Mouse (Mus musculus): ENCODE results near the gene Prn.

Gene Prn

GRCm38 (mm10) chr2:131907311-131907710 lies 2.4 kb upstream of the Prn start:
- DNase-seq: no peak

DNA sequence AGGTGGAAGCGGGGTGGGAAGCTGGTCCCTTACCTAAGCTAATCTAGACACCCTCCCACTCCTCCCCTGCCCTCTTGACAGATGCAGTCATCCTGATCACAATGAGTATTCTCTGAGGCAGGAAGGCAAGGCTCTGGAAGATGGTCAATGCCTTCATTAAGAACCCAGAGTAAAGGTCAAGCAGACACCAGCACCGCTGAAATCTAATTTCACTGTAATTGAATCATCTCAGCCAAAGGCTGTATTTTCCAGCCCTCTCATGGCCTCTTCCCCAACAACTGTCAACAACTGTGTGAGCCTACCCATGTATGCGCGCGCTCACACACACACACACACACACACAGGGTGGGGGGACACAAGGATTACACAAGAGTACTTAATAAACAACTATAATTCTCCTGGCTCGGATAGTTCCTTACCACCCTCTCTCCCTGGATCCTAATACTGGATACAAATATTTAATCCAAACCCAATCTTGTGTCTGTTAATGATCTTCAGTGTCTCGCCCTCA lies 1.4 kb upstream of the Prn start:
- peak; percentile 49 for DNase-seq

DNA sequence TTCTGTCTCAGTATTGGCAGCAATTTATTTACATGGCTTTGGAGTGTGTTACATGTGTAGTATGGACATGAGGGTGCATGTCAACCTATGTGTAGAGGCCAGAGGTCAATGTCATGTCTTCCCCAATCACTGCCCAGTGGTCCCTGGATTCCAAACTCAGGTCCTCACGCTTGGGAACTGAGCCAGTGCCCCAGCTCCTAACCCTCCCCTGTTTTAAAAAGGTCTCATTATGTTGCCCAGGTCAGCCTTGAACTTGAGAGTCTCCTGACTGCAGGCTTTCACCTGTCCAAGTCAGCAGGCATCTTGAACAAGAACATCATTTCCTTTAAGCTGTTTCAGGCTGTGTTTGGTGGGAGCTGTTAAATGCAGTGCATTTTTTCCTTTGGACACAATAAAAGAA lies 851 bp upstream of the Prn start:
- peak; percentile 27 for DNase-seq

GRCm38 (mm10) chr2:131910847-131911246 lies 1.1 kb downstream of the Prn start:
- DNase-seq: no peak

DNA sequence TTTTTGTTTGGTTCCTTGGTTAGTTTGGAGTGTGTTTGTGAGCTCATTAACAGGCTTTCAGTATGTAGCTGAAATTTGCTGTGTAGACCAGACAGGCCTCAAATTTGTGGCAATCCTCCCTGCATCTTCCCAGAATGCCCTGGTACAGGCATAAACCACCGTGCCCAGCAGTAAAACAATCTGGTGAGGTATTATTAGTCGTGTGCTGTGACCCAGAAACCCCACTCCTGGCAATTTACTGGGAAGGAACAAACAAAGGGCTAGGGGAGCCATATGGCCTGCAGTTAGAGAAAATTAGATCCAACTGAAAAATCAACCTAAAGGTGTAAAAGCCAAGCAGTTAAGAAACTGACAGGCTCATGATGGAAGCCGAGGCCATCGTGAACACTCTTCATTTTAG lies 1.6 kb downstream of the Prn start:
- no peak for DNase-seq

GRCm38 (mm10) chr2:131912526-131913258 lies 2.9 kb downstream of the Prn start:
- no peak for DNase-seq

- DNase-seq: no peak
Measured at GRCm38 (mm10) chr2:131932275-131932902, 22.6 kb downstream of the Prn start.

DNA sequence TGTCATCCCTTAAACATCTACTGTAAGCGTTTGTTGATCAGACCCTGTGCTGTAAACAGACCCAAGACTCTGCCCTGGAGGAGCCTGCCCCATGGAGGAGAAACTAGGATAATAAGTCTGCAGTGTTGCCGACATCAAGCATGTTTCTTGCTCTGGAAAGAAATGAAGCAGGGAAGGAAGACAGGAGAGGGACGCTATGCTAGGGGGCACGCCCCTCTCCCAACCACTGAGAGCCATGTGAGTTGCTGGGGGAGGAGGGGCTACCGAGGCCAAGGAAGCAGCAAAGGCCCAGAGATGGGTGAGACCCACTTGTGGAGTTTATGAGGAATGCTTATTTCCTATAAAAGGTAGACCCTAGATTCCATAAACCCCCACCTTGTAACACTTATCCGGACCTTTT lies 23.3 kb downstream of the Prn start:
- DNase-seq: no peak

DNA sequence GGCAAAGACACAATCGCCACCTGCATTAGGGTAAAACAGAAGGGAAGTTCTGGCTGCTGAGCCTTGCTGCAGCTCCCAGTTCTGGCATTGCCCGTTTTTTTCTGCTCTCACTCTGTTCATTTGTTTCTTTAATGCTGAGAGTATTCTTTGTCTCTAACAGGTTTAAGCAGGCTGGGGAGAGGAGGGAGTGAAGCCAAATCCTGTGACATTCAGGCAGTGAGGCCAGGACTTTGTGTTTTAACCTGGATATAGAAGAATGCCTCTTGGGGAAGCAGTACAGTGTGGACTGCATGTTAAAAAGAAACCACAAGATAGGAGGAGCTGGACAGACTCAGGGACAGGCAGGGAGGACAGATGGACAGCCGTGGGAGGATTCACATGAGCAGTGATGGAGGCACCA lies 23.8 kb downstream of the Prn start:
- DNase-seq: peak; percentile 18

DNA sequence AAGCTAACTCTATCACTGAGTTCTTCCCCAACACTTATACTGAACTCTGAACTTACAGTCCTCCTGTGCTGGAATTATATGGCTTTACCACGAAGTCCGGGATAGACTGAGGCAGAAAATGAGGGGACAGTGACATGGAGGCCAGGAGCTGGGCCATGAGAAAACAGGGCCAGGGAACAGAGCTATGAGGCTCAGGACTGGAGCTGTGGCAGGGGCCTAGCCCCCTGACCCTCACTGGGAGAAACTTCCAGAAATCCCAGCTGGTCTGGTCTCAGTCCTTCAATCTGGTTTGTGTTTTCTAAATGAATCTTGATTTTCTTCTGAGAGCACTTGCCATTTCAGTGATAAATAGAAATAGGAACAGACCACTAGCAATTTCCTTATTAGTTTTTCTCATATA lies 24.5 kb downstream of the Prn start:
- DNase-seq: no peak

GRCm38 (mm10) chr2:131935390-131936105 lies 25.8 kb downstream of the Prn start:
- DNase-seq: no peak

DNA sequence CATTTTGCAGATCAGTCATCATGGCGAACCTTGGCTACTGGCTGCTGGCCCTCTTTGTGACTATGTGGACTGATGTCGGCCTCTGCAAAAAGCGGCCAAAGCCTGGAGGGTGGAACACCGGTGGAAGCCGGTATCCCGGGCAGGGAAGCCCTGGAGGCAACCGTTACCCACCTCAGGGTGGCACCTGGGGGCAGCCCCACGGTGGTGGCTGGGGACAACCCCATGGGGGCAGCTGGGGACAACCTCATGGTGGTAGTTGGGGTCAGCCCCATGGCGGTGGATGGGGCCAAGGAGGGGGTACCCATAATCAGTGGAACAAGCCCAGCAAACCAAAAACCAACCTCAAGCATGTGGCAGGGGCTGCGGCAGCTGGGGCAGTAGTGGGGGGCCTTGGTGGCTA lies 26.7 kb downstream of the Prn start:
- DNase-seq: no peak

DNA sequence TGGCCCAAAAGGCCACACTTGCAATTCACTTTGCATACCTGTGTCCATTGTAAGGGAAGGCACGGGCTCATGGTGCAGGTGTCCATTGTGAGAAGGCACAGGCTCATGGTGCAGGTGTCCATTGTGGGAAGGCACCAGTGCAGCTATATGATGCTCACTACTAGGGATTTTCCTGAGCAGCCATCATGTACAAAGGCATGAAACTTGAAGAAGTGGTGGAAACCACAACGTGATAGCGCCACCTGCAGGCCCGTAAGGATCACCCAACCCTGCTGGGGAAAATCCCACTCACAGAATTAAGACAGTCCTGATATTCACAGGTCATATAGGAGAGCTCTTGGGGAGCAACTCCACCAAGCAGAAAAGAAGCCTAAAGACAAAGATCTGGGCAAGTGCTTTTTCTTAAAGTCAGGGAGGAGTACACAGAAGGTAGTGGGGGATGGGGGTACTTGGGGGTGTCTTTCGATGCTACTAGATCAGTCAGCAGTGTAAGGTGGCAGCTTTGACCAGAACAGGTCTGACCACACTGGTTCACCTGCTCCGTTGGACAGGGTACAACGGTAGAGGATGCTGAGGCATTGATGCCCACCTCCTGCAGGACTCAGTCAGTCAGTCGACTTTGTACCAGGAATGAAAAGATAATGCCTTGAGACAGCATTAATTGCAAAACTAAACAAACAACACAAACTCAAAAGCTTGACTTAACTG lies 29.8 kb downstream of the Prn start:
- DNase-seq: peak; percentile 65

GRCm38 (mm10) chr2:131940506-131940905 lies 30.7 kb downstream of the Prn start:
- DNase-seq: no peak

DNA sequence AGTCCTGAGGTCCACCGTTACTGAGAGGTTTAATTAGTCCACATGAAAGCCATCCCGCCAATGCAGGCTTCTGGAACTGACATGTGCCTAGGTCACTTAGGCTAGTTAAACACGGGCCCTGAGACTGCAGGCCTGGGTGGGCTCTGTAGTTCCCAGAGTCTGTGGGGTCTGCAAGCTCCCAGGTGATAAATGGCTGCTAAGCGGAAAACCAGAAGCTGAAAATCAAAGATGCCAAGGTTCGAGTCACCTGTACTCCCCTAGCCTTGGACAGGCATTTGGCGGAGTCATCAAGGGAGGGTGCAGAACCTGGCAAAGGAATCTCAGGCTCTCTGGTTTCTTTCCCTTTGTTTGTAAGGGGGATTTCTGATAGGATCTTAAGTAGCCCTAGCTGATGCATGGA lies 31.7 kb downstream of the Prn start:
- DNase-seq: peak; percentile 1

DNA sequence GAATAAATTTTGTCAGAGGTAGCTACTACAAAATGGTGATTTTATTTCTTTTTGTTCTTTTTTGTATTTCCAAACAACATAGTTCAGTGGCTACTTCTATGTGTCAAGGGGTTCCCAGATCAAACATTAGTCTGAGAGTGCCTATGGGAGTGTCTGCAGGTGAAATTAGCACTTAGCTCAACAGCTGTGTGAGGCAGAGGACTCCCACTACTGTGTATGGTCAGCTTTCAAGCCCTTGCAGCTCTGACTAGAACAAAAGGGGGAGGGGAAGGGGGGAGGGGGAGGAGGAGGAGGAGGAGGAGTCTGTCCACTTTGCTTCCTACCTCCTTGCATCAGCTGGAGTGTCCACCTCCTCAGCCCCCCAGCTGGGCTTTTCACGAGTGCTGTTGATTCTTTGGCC lies 34.6 kb downstream of the Prn start:
- DNase-seq: no peak

- no peak for DNase-seq
Measured at GRCm38 (mm10) chr2:131945225-131945624, 35.5 kb downstream of the Prn start.

GRCm38 (mm10) chr2:131945765-131946164 lies 36.0 kb downstream of the Prn start:
- no peak for DNase-seq

GRCm38 (mm10) chr2:131946351-131946750 lies 36.6 kb downstream of the Prn start:
- no peak for DNase-seq

GRCm38 (mm10) chr2:131948156-131948555 lies 38.4 kb downstream of the Prn start:
- DNase-seq: no peak

- DNase-seq: peak; percentile 1
Measured at GRCm38 (mm10) chr2:131948916-131949639, 39.3 kb downstream of the Prn start.

DNA sequence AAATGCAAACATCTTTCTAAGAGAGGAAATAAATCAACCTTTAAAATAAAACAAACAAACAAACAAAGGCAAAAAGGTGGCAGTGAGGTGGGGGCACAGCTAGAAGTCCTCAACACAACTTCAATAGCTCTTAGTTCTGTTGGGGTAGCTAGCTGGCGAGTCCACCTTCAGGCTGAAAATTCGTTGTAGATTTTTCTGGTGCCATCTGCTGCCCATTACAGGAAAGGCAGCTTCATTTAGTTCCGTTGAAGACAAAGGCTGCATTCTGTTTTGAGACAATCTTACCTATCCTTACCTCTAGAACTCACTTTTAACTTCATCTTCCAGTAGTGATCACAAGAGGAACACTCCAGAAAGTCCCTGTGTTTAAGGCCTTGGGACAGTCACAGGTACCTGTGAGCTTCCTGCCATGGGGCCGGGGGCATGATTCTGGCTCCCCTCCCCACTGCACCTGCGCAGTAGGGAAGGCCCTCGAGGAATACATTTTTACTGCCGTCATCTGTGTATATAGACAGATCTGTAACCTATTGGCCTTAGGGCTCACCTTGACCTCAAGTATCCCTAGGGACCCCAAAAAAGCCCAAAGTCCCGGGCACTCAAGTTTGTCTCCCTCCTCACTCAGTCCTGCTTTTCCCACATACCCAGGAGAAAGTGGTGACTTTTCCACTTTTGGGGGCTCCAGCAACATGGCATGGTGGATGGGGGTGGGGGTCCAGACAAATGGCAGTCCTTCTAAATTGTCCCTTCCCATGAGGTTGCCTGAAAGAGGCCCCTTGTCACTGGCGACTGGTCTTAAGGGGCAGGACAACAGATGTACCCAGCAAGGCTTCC lies 40.2 kb downstream of the Prn start:
- DNase-seq: peak; percentile 65
